Mouse (Mus musculus) ovary, postnatal 36 days (tissue): ENCODE data around the gene Gm27029.
A peak's percentile ranks its signal among the peaks of the same experiment; 100 is the strongest.
"Not testable (repeated sequence)": the region's sequence is repeated elsewhere in the genome, so short reads cannot be mapped to it uniquely, and the experiment has no call there.

ENCODE experiments used
- DNase-seq: peaks from one replicate; pipeline ENCODE4 v3.0.0; 2022; ENCODE audit warnings: low spot score, mixed read lengths

Gene Gm27029

DNA sequence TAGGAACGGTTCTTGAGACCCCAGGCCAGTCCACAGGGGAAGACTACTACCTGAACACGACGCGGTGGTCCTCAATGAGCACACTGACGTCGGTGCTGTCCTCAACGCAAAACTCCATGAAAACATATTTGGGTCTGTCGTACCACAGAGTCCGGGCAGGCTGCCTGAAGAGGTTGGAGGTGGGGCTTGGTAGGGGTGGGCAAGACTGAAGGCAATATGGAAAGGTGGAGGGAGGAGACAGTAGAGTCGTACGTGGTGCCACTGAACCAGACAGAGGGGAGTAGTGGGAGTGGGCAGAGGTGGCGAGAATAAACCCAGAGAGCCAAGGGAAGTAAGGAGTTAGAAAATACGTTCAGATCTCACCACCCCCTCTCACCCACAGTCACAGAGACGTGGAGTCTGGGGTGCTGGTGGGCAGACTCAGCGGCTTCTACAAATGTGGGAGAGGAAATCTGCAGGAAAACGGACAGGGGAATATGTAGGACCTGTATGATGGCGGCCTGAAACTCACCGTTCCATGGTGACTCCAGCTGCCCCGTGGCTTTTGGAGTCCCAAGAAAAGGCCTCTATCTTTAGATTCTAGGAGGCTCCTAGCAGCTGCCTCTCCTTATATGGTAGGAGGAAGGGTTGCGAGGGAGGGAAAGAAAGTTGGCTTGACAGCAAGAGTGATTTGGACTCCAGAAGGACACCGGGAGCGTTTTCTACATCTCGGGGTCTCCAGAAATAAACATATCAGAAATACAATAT is at the start of gene Gm27029:
Gene Gm27029 (minus strand): TSS at position 692 of the 747 bp plus-strand sequence.
- DNase-seq: peak; percentile 26

- no peak for DNase-seq
Measured at GRCm38 (mm10) chr11:101474298-101474697, 49.7 kb upstream of the Gm27029 start.

DNA sequence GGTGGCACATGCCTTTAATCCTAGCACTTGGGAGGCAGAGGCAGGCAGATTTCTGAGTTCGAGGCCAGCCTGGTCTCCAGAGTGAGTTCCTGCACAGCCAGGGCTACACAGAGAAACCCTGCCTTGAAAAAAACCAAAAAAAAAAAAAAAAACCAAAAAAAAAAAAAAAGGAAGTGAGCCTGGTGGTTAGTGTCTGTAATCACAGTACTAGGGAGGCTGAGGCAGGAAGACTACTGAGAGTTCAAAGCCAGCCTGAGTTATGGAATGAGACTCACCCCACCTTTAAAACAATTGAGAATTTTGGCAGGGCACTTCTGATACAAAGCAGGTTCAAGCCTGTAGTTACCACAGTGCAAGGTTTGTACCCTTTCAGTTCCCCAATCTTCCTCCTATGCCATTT is 49.1 kb upstream of the Gm27029 start:
- not testable (repeated sequence) for DNase-seq

DNA sequence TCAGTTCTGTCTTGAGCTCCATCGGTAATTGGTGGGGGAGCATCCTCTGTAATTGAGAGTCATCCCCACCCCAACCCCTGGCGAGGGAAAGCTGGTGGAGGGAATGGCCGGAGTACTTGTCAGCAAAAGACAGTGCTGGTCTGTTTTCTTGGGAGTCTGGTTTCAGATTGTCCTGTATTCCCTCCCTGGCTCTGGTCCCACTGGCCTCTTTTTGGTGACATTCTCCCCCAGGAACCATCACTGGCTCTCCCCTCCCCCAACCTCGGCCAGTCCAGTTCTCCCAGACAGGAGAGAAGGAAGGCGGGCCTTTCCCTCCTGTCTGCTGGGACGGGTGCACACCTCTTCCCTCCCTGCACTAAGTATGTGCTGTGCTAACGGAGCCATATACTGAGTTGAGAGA is 47.7 kb upstream of the Gm27029 start:
- no peak for DNase-seq

DNA sequence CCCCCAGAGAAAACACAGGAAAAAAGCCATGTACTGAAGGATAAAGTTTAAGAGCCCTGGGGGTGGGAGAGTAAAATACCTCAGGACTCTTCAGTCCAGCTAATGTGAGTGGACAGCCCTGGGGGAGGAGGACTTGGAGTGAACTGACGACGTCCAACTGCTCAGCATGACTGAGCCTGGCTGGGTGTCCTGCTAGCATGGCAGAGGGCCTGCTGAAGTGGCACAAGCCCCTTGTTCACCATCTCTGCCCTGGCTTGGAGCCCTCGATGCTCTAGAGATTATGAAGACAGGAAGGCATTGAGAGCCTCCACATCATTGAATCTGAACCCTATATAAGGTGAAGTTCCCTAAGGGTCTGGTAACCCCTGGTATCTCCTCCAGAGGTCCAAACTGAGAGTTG is 47.3 kb upstream of the Gm27029 start:
- no peak for DNase-seq

- DNase-seq: no peak
Measured at GRCm38 (mm10) chr11:101470206-101470605, 45.6 kb upstream of the Gm27029 start.

DNA sequence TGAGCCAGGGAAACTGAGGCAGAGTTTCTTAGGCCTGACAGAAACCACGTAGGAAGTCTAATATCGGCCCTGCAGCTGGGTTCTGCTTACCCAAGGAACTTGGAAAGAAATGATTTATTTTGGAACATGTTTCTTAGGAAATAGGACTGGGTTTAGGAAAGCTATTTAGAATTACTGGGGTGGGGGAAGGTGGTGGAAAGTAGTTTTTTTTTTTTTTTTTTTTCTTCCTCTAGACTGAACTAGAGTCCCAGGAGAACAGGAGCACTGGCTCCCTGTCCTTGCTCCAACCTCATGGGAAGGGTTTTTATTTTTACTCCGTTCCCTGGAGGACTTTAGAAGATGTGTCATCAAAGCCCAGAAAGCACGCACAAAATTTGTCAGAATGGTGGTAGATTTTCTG is 44.6 kb upstream of the Gm27029 start:
- no peak for DNase-seq

- no peak for DNase-seq
Measured at GRCm38 (mm10) chr11:101468731-101469130, 44.1 kb upstream of the Gm27029 start.

DNA sequence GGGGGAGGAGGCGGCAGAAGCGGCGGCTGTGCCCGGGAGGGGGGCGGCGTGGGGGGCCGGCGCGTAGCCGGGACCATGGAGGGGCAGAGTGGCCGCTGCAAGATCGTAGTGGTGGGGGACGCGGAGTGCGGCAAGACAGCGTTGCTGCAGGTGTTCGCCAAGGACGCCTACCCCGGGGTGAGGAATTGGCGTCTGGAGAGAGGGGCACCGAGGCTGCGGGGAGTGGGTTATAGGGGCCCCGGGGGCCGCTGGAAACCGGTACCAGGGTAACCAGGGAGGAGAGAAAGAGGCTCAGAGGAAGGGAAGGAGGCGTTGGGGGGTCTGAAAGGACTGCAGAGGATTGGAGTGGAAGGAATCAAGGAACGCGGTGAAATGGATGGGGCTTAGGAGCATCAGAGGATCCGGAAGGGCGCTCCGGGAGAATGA is 43.7 kb upstream of the Gm27029 start:
- DNase-seq: no peak

DNA sequence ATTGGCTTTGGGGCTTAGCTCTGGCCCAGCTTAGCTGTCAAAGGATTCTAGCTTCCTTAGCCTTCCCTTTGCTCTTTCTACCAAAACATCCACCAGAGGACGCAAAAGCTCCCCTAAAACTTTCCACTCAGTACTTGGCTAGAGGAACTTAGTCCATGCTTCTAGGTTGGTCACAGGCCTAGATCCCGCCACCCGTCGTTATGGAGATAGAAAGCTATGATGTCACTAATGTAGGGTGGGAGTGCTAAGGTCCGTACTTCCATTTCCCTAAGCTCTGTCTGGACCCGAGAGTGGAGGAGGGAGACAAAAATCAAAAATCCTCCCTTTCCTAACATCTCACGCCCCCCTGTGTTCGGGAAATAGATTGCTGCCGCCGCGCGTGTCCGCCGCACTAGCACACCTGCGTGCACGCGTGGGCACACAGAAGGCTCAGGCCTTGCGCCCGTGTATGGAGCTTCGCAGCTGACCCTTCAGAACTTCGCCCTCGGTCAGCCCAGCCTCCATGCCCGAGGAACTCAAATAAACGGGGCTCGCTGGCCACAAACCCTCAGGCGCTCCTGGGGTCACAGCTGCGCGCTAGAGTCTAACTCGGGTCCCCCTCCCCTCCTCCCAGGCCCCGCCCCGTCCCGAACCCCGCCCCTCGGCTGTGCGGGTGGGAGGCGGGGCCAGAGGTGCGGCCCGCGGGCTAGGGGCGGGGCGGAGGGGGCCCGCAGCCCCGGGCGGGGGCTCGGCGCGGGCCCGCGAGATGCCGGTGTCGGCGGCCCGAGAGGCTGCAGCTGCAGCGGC is 43.1 kb upstream of the Gm27029 start:
- DNase-seq: peak; percentile 81

- not testable (repeated sequence) for DNase-seq
Measured at GRCm38 (mm10) chr11:101466552-101466950, 42.0 kb upstream of the Gm27029 start.

DNA sequence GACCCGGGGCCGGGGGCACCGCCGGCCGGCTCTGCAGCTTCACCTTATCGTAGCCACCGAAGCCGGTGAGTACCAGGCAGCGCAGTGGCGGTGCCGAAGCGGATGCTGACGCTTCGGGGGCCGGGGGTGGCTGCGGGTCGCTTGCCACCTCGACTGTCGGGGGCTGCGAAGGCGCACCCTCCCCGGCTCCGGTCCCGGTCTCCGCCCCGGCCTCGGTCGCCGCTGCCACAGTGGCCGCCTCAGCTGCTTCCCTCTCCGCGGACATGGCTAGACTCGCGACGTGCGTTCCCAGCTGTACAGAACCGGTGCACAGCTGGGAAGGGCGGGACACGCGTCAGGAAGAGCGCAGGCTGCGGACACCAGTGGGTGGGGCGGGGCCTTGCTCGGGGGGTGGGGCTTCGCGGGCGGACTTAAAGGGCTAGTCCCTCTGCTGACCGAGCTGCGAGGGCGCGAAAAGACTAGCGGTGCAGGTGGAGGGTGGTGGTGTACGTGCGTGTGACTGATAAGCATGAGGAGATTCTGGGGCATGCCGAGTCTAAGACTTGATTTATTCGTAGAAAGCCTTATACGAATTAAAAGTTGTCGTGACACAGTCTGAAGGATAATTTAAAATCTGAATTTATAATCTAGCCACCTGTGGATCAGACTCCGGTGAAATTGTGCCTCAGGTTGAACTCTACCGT is 41.4 kb upstream of the Gm27029 start, which contains the start of gene Vat1:
Gene Vat1 (minus strand): TSS at position 362 of the 683 bp plus-strand sequence.
- peak; percentile 72 for DNase-seq

DNA sequence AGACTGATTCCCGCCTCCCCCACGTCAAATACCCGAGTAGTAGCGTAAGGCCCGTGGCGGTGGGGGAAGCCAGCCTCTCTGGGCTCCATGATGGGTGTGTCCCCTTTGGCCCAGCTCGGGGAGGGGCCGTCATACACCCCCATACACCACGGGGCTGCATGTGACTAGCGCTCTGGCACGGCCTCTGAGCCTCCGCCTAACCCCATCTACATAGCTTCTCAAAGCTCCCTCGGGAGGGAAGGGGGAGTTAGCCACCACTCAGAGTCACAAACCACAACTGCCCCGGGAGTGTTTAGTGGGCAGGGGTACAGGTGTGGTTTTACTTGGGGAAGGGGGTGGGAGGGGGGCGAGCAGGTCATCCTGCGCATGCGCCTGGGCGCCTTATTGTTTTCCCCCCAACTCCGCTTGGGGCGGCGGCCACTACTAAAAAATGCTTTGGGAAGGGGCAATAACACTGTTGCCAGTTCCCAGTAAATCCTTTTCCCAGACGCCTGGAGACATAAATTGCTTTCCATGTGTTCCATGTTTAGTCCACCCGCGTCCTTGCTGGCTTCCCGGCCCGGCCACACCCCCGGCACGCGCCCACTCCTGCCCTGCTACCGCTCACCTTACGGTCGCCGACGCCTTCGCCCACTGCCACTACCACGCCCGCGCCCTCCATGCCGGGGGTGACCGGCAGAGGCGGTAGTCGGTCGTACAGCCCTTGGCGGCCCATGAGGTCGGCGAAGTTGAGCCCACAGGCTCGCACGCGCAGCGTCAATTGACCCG is 40.7 kb upstream of the Gm27029 start:
- peak; percentile 66 for DNase-seq

DNA sequence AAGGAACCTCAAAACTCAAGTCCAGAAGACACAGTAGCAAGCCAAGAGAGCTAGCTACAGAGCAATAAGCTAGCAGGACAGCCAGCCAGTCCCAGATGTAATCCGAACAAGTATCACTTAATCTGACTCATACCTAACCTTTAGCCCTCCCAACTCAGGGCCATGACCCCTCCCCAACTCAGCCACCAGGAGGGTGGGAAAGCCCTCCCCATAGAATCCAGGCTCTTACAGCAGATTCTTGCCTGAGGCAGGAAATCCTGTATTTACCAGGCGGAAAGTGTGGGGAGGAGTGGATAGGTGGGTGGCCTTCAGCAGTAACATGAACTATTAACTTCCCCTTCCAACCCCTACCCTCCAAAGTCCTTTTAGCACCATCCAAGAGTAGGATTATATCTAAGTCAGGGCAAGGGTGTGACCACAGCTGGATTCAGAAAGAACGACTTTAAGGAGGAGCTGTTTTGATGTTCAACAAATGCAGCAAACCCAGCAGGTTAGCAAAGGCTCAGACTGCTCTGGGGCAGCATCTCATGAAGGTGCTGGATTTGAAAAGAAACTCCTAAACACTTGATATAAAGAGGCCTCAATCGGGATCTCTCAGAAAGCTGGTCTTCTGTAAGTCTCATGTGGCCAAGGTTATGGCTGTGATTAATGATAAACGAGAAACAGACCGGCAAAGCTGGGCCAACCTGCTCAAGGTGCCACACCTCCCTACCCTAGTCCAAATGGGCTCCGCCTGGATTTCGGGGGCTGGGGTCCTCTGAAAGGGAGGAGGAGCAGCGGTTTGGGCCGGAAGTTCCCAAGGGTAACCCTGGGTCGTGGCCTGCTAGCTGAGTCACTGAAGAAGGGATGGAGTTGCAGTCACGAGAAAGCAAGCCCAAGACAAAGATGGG is 39.9 kb upstream of the Gm27029 start, which contains the start of gene Rnd2:
Gene Rnd2 (plus strand): TSS at position 789 of the 890 bp plus-strand sequence.
- no peak for DNase-seq

DNA sequence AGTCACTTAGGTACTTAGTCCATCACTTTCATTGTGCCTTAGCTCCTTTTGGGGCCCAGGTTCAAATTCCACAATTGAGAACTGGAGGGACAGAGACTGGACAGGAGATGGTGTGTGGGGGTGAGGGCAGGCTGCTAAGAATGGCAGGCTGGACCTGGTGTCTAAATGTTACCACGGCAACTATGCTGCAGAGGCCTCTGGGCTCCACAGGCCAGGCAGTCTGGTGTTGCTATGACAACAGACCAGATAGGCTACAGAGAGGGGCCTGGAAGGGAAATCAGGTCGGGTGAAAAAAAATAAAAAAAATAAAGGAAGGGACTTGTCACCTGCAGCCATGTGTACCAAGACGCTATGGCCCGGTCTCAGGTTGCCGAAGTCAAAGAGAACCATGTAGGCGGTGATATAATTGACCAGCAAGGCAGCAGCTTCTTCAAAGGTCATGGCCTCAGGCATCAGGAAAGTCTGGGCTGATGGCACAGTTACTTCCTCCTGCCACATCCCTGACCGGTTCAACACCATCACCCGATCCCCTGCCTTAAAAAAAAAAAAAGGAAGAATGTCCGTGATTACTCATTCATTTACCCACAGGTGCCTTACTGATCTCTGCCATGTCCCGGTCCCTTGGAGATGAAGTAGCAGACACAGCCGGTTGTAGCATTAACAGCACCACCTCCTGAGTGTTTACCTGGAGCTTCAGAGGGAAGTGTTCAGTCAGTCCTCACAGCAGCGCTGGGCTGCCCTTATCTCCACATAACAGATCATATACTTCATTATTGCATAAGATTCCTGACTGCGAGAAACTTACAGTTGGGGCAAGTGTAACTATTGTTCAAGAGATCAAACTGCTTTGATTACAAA is 38.2 kb upstream of the Gm27029 start:
- DNase-seq: no peak

DNA sequence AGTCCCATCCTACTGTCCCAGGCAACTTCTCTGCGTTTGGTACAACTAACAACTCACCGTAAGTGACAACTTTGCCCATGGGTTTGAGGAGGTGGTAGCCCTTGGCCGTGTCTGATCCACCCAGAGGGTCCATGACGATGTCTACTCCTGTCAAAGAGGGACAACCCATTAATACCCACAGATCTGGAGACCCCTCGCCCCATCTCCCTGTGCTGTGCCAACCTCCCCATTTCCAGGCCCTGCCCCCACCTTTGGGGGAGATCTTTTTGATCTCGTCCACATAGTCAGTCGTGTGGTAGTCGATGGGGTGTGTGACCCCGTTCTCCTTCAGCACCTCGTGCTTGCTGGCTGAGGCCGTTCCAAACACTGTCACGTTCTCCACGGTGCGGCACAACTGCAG is 37.5 kb upstream of the Gm27029 start:
- DNase-seq: no peak

GRCm38 (mm10) chr11:101460321-101460720 is 35.7 kb upstream of the Gm27029 start:
- no peak for DNase-seq

GRCm38 (mm10) chr11:101459716-101460115 is 35.1 kb upstream of the Gm27029 start:
- no peak for DNase-seq

- DNase-seq: no peak
Measured at GRCm38 (mm10) chr11:101458217-101458616, 33.6 kb upstream of the Gm27029 start.

- DNase-seq: no peak
Measured at GRCm38 (mm10) chr11:101457631-101458030, 33.0 kb upstream of the Gm27029 start.
